Mouse (Mus musculus) ZHBTc4 (cell line): ENCODE results near the gene Lias.
A peak's percentile ranks its signal among the peaks of the same experiment; 100 is the strongest.

ENCODE experiments used
- DNase-seq: peaks from one replicate; pipeline ENCODE4 v3.0.0-alpha.2; 2011; ENCODE audit warnings: low read depth, low spot score

Lias gene

GRCm38 (mm10) chr5:65425251-65425650, 34.0 kb downstream of the Lias start:
- no peak for DNase-seq

GRCm38 (mm10) chr5:65428321-65428720, 37.0 kb downstream of the Lias start:
- peak; percentile 82 for DNase-seq

GRCm38 (mm10) chr5:65429441-65429840, 38.1 kb downstream of the Lias start:
- no peak for DNase-seq

- no peak for DNase-seq
Measured at GRCm38 (mm10) chr5:65434471-65435362, 43.4 kb downstream of the Lias start.

- DNase-seq, result no peak
Measured at GRCm38 (mm10) chr5:65435363-65435805, 44.1 kb downstream of the Lias start.

GRCm38 (mm10) chr5:65435806-65436561, 44.7 kb downstream of the Lias start, which contains the start of gene Ugdh:
Gene Ugdh, minus strand, starts transcription at chr5:65435949.
- DNase-seq, result peak; percentile 99

GRCm38 (mm10) chr5:65438041-65438440, 46.7 kb downstream of the Lias start:
- DNase-seq, result no peak

GRCm38 (mm10) chr5:65444981-65445380, 53.7 kb downstream of the Lias start:
- no peak for DNase-seq

GRCm38 (mm10) chr5:65446756-65447155, 55.5 kb downstream of the Lias start:
- no peak for DNase-seq

- no peak for DNase-seq
Measured at GRCm38 (mm10) chr5:65447826-65448225, 56.5 kb downstream of the Lias start.

GRCm38 (mm10) chr5:65448941-65449340, 57.6 kb downstream of the Lias start:
- DNase-seq, result peak; percentile 38

GRCm38 (mm10) chr5:65454771-65455170, 63.5 kb downstream of the Lias start:
- no peak for DNase-seq

- DNase-seq, result no peak
Measured at GRCm38 (mm10) chr5:65457086-65457827, 66.0 kb downstream of the Lias start.

GRCm38 (mm10) chr5:65457846-65458245, 66.5 kb downstream of the Lias start:
- no peak for DNase-seq

- DNase-seq, result no peak
Measured at GRCm38 (mm10) chr5:65459454-65459853, 68.2 kb downstream of the Lias start.
